In the genomic region with DNA sequence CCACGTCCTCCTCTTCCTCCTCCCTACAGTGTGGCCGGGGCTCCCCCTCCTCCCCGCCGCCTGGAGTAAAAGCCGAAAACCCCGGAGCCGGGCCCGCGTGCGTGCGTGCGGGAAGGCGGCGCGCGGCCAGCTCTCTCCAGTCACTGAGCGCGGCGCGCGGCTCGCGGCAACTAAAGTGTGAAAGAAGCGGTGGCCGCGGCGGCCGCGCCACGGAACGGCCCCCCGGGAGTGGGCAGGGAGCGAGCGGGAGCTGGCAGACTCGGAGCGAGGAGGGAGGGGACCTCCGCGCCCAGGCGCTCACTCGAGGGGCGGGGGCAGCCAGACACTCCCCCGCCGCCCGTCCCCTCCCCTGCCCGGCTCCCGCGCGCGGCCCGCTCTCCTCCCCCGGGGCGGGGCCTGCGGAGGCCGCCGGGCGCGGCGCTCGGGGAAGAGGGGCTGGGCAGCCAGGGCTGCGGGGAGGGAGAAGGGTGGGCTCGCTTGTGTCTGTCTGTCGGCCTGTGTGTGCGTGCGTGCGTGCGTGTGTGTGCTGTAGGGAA, we compare ENCODE assay signal across 9 mouse cellular contexts. TPM values are rescaled to one million over a fixed set of nuclear protein-coding genes. Genes with fewer than 3 reads are reported as not detected.
DNase-seq lines count a peak whose midpoint lies in the region; ATAC-seq lines count a peak whose summit lies in the region.
"Had no signal": no experiment of that assay in that cellular context is flagged by ENCODE, and none has a peak within 500 bp of the region (broad histone marks: within the 10 kb centered on the region; RNA-seq: fewer than 3 reads in every experiment).

Gene 1700025G04Rik (minus strand): TSS at position 108 of the 536 bp plus-strand sequence.

- peak within 1 kb of the TSS; percentile 85 for H3K4me2 ChIP-seq in embryonic facial prominence, embryonic 12.5 days (replicated peaks)
- peak within 1 kb of the TSS; percentile 87 for H3K4me2 ChIP-seq in limb, embryonic 15.5 days
- peak within 1 kb of the TSS; percentile 83 for H3K4me2 ChIP-seq in midbrain, embryonic 16.5 days (ENCODE audit: low read length)

- WGBS in embryonic facial prominence, embryonic 12.5 days: under 1% methylated on average over 48 of the region's 66 CpGs
- WGBS in limb, embryonic 15.5 days: under 1% methylated on average over 29 of the region's 66 CpGs
- under 1% methylated on average over 25 of the region's 66 CpGs for WGBS in midbrain, embryonic 16.5 days

- H3K9ac ChIP-seq in embryonic facial prominence, embryonic 12.5 days: peak within 1 kb of the TSS; percentile 86
- peak within 1 kb of the TSS; percentile 93 for H3K9ac ChIP-seq in limb, embryonic 15.5 days
- peak within 1 kb of the TSS; percentile 96 for H3K9ac ChIP-seq in midbrain, embryonic 16.5 days (ENCODE audit: low read depth, low read length)

- H3K27ac ChIP-seq in embryonic facial prominence, embryonic 12.5 days: peak within 1 kb of the TSS; percentile 88
- peak within 1 kb of the TSS; percentile 95 for H3K27ac ChIP-seq in limb, embryonic 15.5 days
- peak within 1 kb of the TSS; percentile 99 for H3K27ac ChIP-seq in midbrain, embryonic 16.5 days (ENCODE audit: low read length)

- H3K4me3 ChIP-seq in embryonic facial prominence, embryonic 12.5 days: peak within 1 kb of the TSS; percentile 90
- H3K4me3 ChIP-seq in limb, embryonic 15.5 days: peak within 1 kb of the TSS; percentile 89
- H3K4me3 ChIP-seq in midbrain, embryonic 16.5 days (ENCODE audit: low read depth, low read length): peak within 1 kb of the TSS; percentile 89

- peak; percentile 87 for DNase-seq in 3134 (ENCODE audit: extremely low read depth, insufficient read length, low spot score)
- DNase-seq in adrenal gland, postnatal 25 days: peak; percentile 93
- peak; percentile 85 to 87 for DNase-seq in heart, adult 9 months (ENCODE audit: low spot score in 2 of 2)
- peak; percentile 69 for DNase-seq in kidney, adult 9 months
- DNase-seq in spleen, postnatal 10 days (ENCODE audit: low spot score in 2 of 2): peak; percentile 28 to 62

- H3K4me1 ChIP-seq in embryonic facial prominence, embryonic 12.5 days: peaks cover 43% of the 10 kb centered on the region
- H3K4me1 ChIP-seq in limb, embryonic 15.5 days: peaks cover 45% of the 10 kb centered on the region
- peaks cover 46% of the 10 kb centered on the region for H3K4me1 ChIP-seq in midbrain, embryonic 16.5 days (ENCODE audit: control insufficient read depth, insufficient read depth, low read length)

- no peaks in the 10 kb centered on the region for H3K27me3 ChIP-seq in embryonic facial prominence, embryonic 12.5 days
- H3K27me3 ChIP-seq in limb, embryonic 15.5 days: no peaks in the 10 kb centered on the region
- no peaks in the 10 kb centered on the region for H3K27me3 ChIP-seq in midbrain, embryonic 16.5 days (ENCODE audit: control insufficient read depth, insufficient read depth, low read depth, low read length)

- H3K36me3 ChIP-seq in embryonic facial prominence, embryonic 12.5 days: no peaks in the 10 kb centered on the region
- H3K36me3 ChIP-seq in limb, embryonic 15.5 days: no peaks in the 10 kb centered on the region
- no peaks in the 10 kb centered on the region for H3K36me3 ChIP-seq in midbrain, embryonic 16.5 days (ENCODE audit: control insufficient read depth, insufficient read depth, low read length)
- H3K36me3 ChIP-seq: G1E had no signal

- no peaks in the 10 kb centered on the region for H3K9me3 ChIP-seq in embryonic facial prominence, embryonic 12.5 days
- no peaks in the 10 kb centered on the region for H3K9me3 ChIP-seq in limb, embryonic 15.5 days
- H3K9me3 ChIP-seq in midbrain, embryonic 16.5 days (replicated peaks; ENCODE audit: control insufficient read depth, low read length, poor library complexity, severe bottlenecking): no peaks in the 10 kb centered on the region

- ATAC-seq in embryonic facial prominence, embryonic 12.5 days (ENCODE audit: insufficient number of reproducible peaks, insufficient read depth, low FRiP score, low TSS enrichment): peak; percentile 88
- peak; percentile 91 for ATAC-seq in limb, embryonic 15.5 days (ENCODE audit: insufficient number of reproducible peaks, low FRiP score, low TSS enrichment, low read depth)
- ATAC-seq in midbrain, embryonic 16.5 days: peak; percentile 87

RNA-seq across cellular contexts. Expression of gene 1700025G04Rik, which starts in this region (rescaled TPM):
- 47.0 and 51.0 TPM in 2 replicates for total RNA-seq in adrenal gland, postnatal 25 days (2021)
- 34.7 and 37.6 TPM in 2 replicates for polyA plus RNA-seq in embryonic facial prominence, embryonic 12.5 days (2016; fragmentation: Nextera tagmentation; extraction: Ambion mirVana)
- 39.7 and 40.3 TPM in 2 replicates for polyA plus RNA-seq in limb, embryonic 15.5 days (2015; fragmentation: Nextera tagmentation; extraction: Ambion mirVana)
- 27.3 and 28.5 TPM in 2 replicates for polyA plus RNA-seq in midbrain, embryonic 16.5 days (2015; fragmentation: Nextera tagmentation; extraction: Ambion mirVana)
- polyA plus RNA-seq: G1E had no signal

Comparison
In these comparisons a context has a peak if more than half of its experiments do, and no peak if none do; other contexts are left out.
1. Peak in every context shown above with its lines: DNase-seq, ATAC-seq, H3K4me3 ChIP-seq and H3K27ac ChIP-seq.